Mouse (Mus musculus): ENCODE results near the gene Ap1s2. TPM values are rescaled to one million over a fixed set of nuclear protein-coding genes. Genes with fewer than 3 reads are reported as not detected.

Gene Ap1s2
- polyA plus RNA-seq, 1 experiment from 2014 or later = 38.1 TPM

Other genes starting within 250 kb of the Ap1s2 start
- gene Rnf138rt1, start 147.7 kb upstream of the Ap1s2 start, polyA plus RNA-seq (2014; fragmentation: Nextera tagmentation; extraction: Ambion mirVana) = 0.14 and 0.17 TPM in 2 replicates
- gene Zrsr2, start 49.6 kb downstream of the Ap1s2 start, polyA plus RNA-seq (2014; fragmentation: Nextera tagmentation; extraction: Ambion mirVana) = 43.0 and 44.2 TPM in 2 replicates
- 0.47 and 0.50 TPM in 2 replicates for gene Car5b, start 119.0 kb downstream of the Ap1s2 start, polyA plus RNA-seq (2014; fragmentation: Nextera tagmentation; extraction: Ambion mirVana)
- 17.9 and 24.8 TPM in 2 replicates for gene Siah1b, start 167.5 kb downstream of the Ap1s2 start, polyA plus RNA-seq (2014; fragmentation: Nextera tagmentation; extraction: Ambion mirVana)
- 0.15 and 0.33 TPM in 2 replicates for gene Cltrn, start 179.8 kb downstream of the Ap1s2 start, polyA plus RNA-seq (2014; fragmentation: Nextera tagmentation; extraction: Ambion mirVana)
- 2.5 and 2.7 TPM in 2 replicates for gene Ace2, start 230.3 kb downstream of the Ap1s2 start, polyA plus RNA-seq (2014; fragmentation: Nextera tagmentation; extraction: Ambion mirVana)